Mouse (Mus musculus) embryonic facial prominence, embryonic 14.5 days (tissue): ENCODE measurements around the gene C1qb. TPM values are rescaled to one million over a fixed set of nuclear protein-coding genes. Genes with fewer than 3 reads are reported as not detected.

Experiments
- ATAC-seq: fragments of 200-750 bp; cut with Nextera tagmentation; 2 replicates; pipeline ENCODE4 v1.8.0; 2017; ENCODE audit warnings: low read depth, moderate number of reproducible peaks, moderate TSS enrichment
- DNase-seq: peaks from one replicate; pipeline ENCODE4 v3.0.0-alpha.2; 2015; ENCODE audit warnings: low spot score
- H3K27ac ChIP-seq: fragments of 300-500 bp; sonication (generic); replicated peaks from 2 replicates; pipeline ENCODE4 v1.5.1; 2014; ENCODE audit warnings: low read depth, mild to moderate bottlenecking, low read length, moderate library complexity
- H3K27me3 ChIP-seq: fragments of 300-500 bp; sonication (generic); replicated peaks from 2 replicates; pipeline ENCODE4 v1.6.1; 2014; ENCODE audit warnings: low read length; ENCODE audit not compliant: control insufficient read depth, insufficient read depth
- H3K36me3 ChIP-seq: fragments of 300-500 bp; sonication (generic); 2 replicates; pipeline ENCODE4 v1.6.1; 2014; ENCODE audit warnings: low read length, mixed read lengths; ENCODE audit not compliant: control insufficient read depth, insufficient read depth
- H3K4me1 ChIP-seq: fragments of 300-500 bp; sonication (generic); 2 replicates; pipeline ENCODE4 v1.6.1; 2014; ENCODE audit warnings: antibody characterized with exemption, low read length; ENCODE audit not compliant: control insufficient read depth, insufficient read depth
- H3K4me2 ChIP-seq: fragments of 300-500 bp; sonication (generic); 2 replicates; pipeline ENCODE4 v1.6.1; 2014; ENCODE audit warnings: low read depth, mild to moderate bottlenecking, low read length, moderate library complexity, mixed read lengths
- H3K4me3 ChIP-seq: fragments of 300-500 bp; sonication (generic); 2 replicates; pipeline ENCODE4 v1.5.1; 2014; ENCODE audit warnings: low read depth, mild to moderate bottlenecking, low read length
- H3K9ac ChIP-seq: fragments of 300-500 bp; sonication (generic); 2 replicates; pipeline ENCODE4 v1.6.1; 2014; ENCODE audit warnings: low read depth, mild to moderate bottlenecking, low read length, moderate library complexity, mixed read lengths
- H3K9me3 ChIP-seq: fragments of 300-500 bp; sonication (generic); 2 replicates; pipeline ENCODE4 v1.6.1; 2016; ENCODE audit warnings: low read length; ENCODE audit not compliant: control insufficient read depth
- WGBS: fragments of 180-500 bp; shearing (Covaris S2); extraction: QIAGEN DNeasy Blood & Tissue Kit; methylation state at CpG from one replicate; pipeline ENCODE4 v1.1.7; 2014; 5-methylcytosine and 5-hydroxymethylcytosine counted together
- polyA plus RNA-seq: library from polyadenylated mRNA; unstranded; fragments of >200 nt; fragmentation: Nextera tagmentation; extraction: Ambion mirVana; gene quantifications from 2 replicates; pipeline ENCODE4 v1.2.1, GENCODE M21; 2014

The C1qb gene
- 85.2 and 99.6 TPM in 2 replicates for polyA plus RNA-seq

- Histone ChIP-seq H3K9me3 (no peaks in the 10 kb centered on the region), H3K27me3 (no peaks in the 10 kb centered on the region; the same call in 1 of the 2 replicates), H3K4me1 (no peaks in the 10 kb centered on the region), H3K27ac (no peak within 1 kb of the TSS), H3K9ac (no peak within 1 kb of the TSS), H3K4me2 (no peak within 1 kb of the TSS), H3K4me3 (no peak within 1 kb of the TSS), H3K36me3 (no peaks in the 10 kb centered on the region)
- DNase-seq (no peak), ATAC-seq (no peak)
- WGBS = 57% methylated on average over 7 of the region's 7 CpGs
Measured at GRCm38 (mm10) chr4:136886101-136886500, at the start of gene C1qb. Gene C1qb, minus strand, starts transcription at chr4:136886187.

GRCm38 (mm10) chr4:136934746-136935613, 49.0 kb upstream of the C1qb start:
- ATAC-seq (peak; percentile 32; the same call in 1 of the 2 replicates), DNase-seq (peak; percentile 27)
- Histone ChIP-seq H3K27me3 (no peaks in the 10 kb centered on the region; the same call in 1 of the 2 replicates), H3K9me3 (no peaks in the 10 kb centered on the region), H3K9ac (no peak overlapping the region), H3K4me2 (no peak overlapping the region), H3K4me3 (no peak overlapping the region), H3K27ac (no peak overlapping the region), H3K4me1 (no peaks in the 10 kb centered on the region), H3K36me3 (no peaks in the 10 kb centered on the region)
- 39% methylated on average over 17 of the region's 18 CpGs for WGBS

GRCm38 (mm10) chr4:136930474-136930873, 44.5 kb upstream of the C1qb start:
- Histone ChIP-seq H3K36me3 (no peaks in the 10 kb centered on the region), H3K4me3 (no peak overlapping the region), H3K27me3 (peaks cover 13% of the 10 kb centered on the region), H3K27ac (no peak overlapping the region), H3K4me1 (no peaks in the 10 kb centered on the region), H3K9me3 (no peaks in the 10 kb centered on the region), H3K9ac (no peak overlapping the region), H3K4me2 (no peak overlapping the region)
- ATAC-seq (no peak), DNase-seq (no peak)
- WGBS = 82% methylated on average over 8 of the region's 8 CpGs

GRCm38 (mm10) chr4:136928928-136929327, 42.9 kb upstream of the C1qb start:
- no peak overlapping the region for H3K9ac ChIP-seq
- ATAC-seq = no peak
- no peak overlapping the region for H3K4me2 ChIP-seq
- H3K4me3 ChIP-seq = no peak overlapping the region
- H3K9me3 ChIP-seq = no peaks in the 10 kb centered on the region
- WGBS = 13% methylated on average over 5 of the region's 5 CpGs
- no peak overlapping the region for H3K27ac ChIP-seq
- no peaks in the 10 kb centered on the region for H3K36me3 ChIP-seq
- DNase-seq = peak; percentile 43
- peaks cover 19% of the 10 kb centered on the region for H3K27me3 ChIP-seq
- no peaks in the 10 kb centered on the region for H3K4me1 ChIP-seq

- Histone ChIP-seq H3K4me1 (no peaks in the 10 kb centered on the region), H3K36me3 (no peaks in the 10 kb centered on the region), H3K4me3 (no peak overlapping the region), H3K9ac (no peak overlapping the region), H3K9me3 (no peaks in the 10 kb centered on the region), H3K27ac (no peak overlapping the region), H3K27me3 (peaks cover 22% of the 10 kb centered on the region), H3K4me2 (no peak overlapping the region)
- 20% methylated on average over 15 of the region's 15 CpGs for WGBS
- ATAC-seq (no peak), DNase-seq (no peak)
Measured at GRCm38 (mm10) chr4:136925804-136926203, 39.8 kb upstream of the C1qb start.

- Histone ChIP-seq H3K9ac (no peak overlapping the region), H3K27ac (no peak overlapping the region), H3K4me2 (no peak overlapping the region), H3K36me3 (no peaks in the 10 kb centered on the region), H3K9me3 (no peaks in the 10 kb centered on the region), H3K27me3 (peaks cover 22% of the 10 kb centered on the region), H3K4me1 (no peaks in the 10 kb centered on the region), H3K4me3 (no peak overlapping the region)
- 2% methylated on average over 6 of the region's 6 CpGs for WGBS
- DNase-seq = peak; percentile 81
- no peak for ATAC-seq
Measured at GRCm38 (mm10) chr4:136924529-136924928, 38.5 kb upstream of the C1qb start.

GRCm38 (mm10) chr4:136919526-136919925, 33.5 kb upstream of the C1qb start:
- Histone ChIP-seq H3K27me3 (peaks cover 3% of the 10 kb centered on the region), H3K4me3 (no peak overlapping the region), H3K4me2 (no peak overlapping the region), H3K4me1 (no peaks in the 10 kb centered on the region), H3K9ac (no peak overlapping the region), H3K36me3 (no peaks in the 10 kb centered on the region), H3K9me3 (no peaks in the 10 kb centered on the region), H3K27ac (no peak overlapping the region)
- ATAC-seq (no peak), DNase-seq (no peak)
- 77% methylated on average over 3 of the region's 3 CpGs for WGBS

GRCm38 (mm10) chr4:136918834-136919233, 32.8 kb upstream of the C1qb start:
- Histone ChIP-seq H3K36me3 (no peaks in the 10 kb centered on the region), H3K27ac (no peak overlapping the region), H3K27me3 (peaks cover 3% of the 10 kb centered on the region), H3K4me2 (no peak overlapping the region), H3K9ac (no peak overlapping the region), H3K4me1 (no peaks in the 10 kb centered on the region), H3K9me3 (no peaks in the 10 kb centered on the region), H3K4me3 (no peak overlapping the region)
- DNase-seq (no peak), ATAC-seq (no peak)
- WGBS = 79% methylated on average over 8 of the region's 8 CpGs

- Histone ChIP-seq H3K4me3 (no peak overlapping the region), H3K9ac (no peak overlapping the region), H3K27me3 (peaks cover 9% of the 10 kb centered on the region), H3K9me3 (no peaks in the 10 kb centered on the region), H3K4me1 (no peaks in the 10 kb centered on the region), H3K36me3 (no peaks in the 10 kb centered on the region), H3K4me2 (no peak overlapping the region), H3K27ac (no peak overlapping the region)
- ATAC-seq (no peak), DNase-seq (no peak)
- 57% methylated on average over 3 of the region's 7 CpGs for WGBS
Measured at GRCm38 (mm10) chr4:136917165-136917524, 31.2 kb upstream of the C1qb start.
